Mouse (Mus musculus) layer of hippocampus, postnatal 25 days (tissue): ENCODE results near the gene Catsper4. TPM values are rescaled to one million over a fixed set of nuclear protein-coding genes. Genes with fewer than 3 reads are reported as not detected.

Source experiments
- DNase-seq, 2 experiments: peaks; one replicate each; pipeline ENCODE4 v3.0.0; 2022; ENCODE audit warnings: mixed read lengths in 2 of 2, low spot score in 1 of 2; ENCODE audit errors: extremely low spot score in 1 of 2
- total RNA-seq, 2 experiments: library from RNA; stranded (reverse); gene quantifications; 2 replicates each; pipeline ENCODE4 v1.2.3; 2021

Gene Catsper4
- total RNA-seq, 2 experiments from 2014 or later, result not detected

DNA sequence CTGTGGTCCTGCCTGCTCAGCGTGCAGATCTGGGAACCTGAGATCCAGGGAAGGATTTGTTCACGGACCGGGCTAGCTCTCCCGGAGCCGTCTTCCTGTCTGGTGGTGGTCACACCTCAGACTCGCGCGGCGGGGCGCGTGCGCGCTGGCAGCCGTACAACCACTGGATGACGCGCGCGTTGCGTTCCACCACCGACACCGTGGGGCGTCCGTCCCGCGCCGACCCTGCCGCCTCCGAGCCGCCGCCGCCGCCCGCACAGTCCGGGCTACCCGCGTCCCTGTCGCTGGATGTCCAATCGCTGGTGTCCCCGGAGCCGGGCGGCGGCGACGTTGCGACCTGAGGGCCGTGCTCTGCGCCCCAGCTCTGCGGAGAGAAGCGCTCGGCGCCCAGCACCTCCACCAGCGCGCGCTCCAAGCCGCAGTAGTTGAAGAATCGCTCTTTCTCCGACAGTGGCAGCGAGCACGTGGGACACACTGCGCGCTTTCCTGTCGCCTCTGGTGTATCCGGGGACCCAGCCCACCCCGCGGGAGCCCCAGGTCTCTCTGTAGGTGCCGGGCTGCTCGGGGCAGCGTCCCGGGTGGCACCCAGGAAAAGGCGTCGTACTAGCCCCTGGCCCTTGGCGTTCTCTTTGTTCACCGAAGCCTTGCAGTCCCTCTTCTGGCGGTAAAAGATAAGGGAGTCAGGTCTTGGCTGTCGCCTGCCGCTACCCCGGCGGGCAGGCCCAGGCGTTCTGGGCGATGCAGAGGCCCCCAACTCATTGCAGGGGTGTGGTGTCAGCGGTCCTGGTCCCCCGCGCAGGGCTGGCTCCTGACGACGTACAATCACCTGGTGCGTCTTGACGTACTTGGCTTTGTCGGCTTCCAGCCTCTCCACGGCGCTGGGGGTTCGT, 24.3 kb upstream of the Catsper4 start:
- DNase-seq, result peak in 1 of 2 experiments; percentile 24

DNA sequence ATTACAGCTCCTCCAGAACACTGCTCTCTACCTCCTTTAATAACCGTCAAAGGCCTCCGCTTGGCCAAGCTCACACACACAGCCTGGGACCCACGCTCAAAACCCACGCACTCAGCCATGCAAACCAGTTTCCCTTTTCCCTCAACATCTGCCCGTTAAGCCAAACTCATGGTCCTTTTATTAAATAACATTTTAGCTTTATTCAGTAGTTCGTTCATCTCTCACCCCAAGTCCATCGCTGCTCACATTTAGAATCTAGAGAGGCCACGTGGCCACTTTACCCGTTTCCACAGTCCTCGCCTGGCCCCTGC, 23.7 kb upstream of the Catsper4 start:
- no peak for DNase-seq

DNA sequence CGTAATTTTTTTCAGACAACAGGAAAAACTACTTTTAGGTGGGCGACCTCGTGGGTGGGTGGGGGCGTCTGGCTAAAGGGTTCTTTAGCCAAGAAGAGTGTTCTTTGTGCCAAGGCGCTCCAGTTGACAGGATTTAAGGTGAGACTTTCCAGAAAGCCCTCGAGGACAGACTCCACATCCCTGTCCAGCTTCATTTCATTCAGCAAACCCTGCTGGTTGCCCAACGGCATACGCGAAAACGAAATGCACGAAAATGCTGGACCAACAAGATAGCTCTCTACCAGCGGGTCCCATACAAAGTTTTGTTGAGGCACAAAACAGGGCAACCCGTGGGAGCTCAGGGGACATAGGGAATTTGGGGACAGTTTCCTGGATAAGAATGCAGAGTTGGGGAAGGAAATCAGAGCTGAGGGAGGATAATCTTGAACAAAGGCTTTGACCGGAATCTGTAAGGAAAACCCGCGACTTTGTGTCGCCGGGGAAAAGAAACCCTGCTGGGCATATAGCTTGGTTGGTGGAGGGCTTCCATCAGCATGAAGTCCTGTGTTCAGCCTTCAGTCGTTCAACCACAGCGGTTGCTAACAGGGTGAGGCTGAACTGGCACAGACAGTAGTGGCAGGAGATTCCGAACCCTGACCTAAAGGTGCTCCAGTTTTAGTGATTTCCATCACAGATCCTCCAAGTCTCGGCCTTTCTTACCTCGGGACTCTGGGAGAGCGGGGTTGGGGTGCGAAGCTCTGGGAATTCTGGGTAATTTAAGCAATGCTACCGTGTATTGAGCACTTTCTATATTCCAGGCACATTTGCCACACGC, 23.1 kb upstream of the Catsper4 start:
- DNase-seq, result no peak

DNA sequence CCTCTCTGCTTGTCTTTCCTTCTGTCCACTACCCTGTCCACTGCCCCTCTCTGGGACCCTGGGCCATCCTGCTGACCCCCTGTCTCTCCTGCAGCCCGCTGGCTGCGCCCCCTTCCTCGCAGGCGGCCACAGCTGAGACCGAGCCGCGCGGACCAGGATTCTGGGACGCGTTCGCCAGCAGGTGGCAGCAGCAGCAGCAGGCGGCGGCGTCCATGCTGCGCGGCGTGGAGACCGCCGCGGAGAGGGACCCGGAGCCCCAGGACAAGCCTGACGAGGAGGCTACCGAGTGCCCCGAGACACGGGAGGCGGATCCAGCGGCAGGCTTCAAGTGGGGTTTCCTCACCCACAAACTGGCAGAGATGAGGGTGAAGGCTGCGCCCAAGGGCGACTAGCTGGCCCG, 22.5 kb upstream of the Catsper4 start:
- DNase-seq, result peak; percentile 66 to 78

DNA sequence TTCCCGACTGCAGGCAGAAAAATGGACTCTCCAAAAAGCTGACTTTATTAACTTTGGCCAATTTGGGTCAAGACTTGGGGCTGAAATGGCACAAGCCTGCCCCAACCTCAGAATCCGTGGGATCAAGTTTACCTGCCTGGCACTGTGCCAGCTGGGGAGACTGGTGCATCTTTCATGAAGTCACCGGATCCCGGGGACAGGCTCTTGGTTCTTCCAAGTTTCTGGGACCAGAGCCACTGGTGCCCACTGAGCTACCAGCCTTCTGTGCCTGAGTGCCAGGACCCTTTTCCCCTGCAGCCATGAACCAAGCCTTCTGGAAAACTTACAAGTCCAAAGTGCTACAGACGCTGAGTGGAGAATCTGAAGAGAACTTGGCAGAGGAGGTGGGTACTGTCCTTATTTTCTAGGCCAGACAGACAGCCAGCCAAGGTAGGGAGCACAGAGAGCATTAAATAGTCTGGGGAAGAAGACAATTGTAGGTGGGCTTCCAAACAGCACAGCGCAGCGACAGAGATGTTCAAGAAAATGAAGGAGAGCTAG, 19.6 kb upstream of the Catsper4 start, which contains the start of gene Gm30191:
TSS of gene Gm30191 (plus strand) at position 217 of the 540 bp plus-strand sequence.
- DNase-seq, result no peak

DNA sequence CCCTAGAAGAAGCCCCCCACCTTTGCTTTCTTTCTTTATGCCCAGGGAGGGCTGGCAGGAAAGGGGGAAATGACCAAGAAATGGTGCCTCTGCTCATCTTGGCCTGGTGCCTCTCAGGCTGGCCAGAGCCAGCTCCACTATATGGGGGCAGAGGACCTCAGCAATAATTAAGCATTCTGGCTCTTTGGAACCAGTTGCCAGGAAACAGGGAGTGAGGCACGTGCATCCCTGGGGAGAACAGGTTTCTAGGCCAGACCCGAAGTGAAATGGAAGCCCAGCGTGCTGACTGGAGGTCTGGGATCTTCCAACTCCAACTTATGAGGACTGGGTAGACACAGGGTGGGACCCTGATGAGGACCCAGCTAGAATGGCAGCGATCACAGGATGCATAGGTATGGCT, 19.1 kb upstream of the Catsper4 start:
- DNase-seq, result no peak

DNA sequence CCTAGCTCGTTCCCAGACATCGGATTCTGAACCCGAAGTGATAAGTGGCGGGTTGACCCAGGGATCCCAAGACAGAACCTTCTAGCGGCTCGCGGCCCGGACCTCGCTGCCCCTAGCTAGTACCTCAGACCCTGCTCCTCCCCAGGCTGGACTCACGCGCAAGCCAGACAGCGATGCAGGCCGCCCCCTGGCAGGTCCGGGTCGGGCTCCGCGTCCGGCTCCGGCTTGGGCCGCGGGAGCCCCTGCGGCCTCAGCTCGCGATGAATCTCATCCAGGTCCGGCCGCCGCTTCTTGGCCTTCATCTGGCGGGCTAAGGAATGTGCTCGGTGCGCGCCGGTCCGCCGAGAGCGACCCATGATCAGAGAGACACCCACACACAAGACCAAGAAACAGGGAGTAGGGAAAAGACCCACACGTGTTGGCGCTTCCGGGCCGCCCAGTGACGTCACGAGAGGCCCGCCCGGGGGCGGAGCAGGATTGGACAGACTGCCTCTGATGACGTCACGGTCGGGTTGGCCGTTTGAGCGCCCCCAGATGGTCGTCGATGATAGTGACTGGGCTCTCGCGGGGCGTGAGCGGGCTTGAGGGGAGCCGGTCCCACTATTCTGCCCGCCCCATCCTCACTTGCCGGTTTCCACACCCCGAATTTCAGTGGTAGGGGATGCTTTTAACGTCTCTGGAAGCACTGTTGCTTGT, 18.1 kb upstream of the Catsper4 start, which contains the start of gene Zfp593:
TSS of gene Zfp593 (minus strand) at position 445 of the 696 bp plus-strand sequence.
- DNase-seq, result peak; percentile 96 to 97

DNA sequence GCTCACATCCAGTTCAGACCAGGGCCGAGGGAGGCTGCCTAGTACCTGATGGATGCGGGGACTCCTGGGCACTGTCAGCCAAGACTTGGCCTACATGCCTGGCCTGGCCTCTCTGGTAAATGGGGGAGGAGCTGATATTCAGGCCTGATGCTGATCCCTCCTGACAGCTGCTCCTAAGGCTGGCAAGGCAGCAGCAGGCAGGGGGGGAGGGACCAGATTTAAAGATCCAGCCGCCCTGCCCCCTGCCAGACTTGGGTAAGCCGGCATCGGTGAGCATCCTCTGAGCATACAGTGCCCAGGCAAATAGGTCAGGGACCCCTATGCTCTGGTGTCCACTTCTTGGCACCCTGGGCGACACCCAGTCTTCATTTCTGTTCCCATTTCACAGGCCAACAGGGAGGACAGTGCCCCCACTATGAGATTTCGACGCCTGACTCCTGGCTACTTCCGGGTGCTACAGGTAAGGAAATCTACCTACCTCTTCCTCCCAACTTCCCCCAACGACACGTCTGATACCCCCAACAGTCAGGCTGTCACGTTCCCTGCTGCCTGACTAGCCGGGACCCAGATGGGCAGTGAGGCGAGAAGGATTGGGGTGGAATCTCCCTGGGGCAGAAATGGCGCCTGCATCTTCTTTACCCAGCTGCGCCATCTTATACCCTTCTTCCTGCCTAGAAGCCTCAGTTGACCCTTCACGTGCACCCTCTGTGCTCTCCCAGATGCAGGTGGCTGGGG, 16.5 kb upstream of the Catsper4 start, which contains the start of gene E130218I03Rik:
TSS of gene E130218I03Rik (plus strand) at position 147 of the 735 bp plus-strand sequence.
- no peak for DNase-seq

DNA sequence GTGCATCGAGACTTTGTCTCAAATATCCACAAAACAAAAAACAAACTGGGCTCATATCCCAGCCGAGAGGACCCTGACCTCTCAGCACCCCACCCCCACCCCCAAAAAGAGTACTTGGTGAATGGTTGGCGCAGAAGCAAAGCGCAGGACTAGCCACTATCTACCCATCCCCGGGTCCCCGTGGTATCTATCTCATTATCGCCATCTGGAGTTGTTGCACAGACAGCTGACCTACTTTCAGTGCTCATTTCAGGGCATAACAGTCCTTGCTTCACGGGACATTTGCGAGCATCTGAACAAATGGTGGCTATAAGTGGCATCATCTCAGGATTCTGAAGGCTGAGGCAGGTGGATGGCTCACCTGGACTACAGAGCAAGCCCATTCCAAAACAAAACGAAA, 11.5 kb upstream of the Catsper4 start:
- DNase-seq, result no peak

DNA sequence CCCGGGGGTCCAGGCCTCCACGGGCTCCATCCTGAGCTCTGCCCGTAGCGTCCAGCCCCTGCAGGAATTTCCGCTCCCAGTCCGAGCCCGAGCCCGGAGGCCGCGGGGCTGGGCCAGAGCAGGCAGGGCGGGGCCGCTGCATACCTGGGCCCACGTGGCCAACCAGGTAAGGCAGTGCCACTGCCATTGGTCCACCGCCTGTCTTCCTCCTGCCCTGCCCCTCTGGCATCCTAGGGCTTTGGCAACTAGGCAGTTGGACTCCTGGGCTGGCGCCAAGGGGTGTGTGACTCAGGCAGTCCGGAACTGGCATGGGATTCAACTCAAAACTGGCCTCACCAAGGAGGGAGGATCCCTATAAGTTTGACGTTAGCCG, 11.1 kb upstream of the Catsper4 start, which contains the start of gene Cnksr1:
TSS of gene Cnksr1 (minus strand) at position 121 of the 373 bp plus-strand sequence.
- DNase-seq, result no peak

DNA sequence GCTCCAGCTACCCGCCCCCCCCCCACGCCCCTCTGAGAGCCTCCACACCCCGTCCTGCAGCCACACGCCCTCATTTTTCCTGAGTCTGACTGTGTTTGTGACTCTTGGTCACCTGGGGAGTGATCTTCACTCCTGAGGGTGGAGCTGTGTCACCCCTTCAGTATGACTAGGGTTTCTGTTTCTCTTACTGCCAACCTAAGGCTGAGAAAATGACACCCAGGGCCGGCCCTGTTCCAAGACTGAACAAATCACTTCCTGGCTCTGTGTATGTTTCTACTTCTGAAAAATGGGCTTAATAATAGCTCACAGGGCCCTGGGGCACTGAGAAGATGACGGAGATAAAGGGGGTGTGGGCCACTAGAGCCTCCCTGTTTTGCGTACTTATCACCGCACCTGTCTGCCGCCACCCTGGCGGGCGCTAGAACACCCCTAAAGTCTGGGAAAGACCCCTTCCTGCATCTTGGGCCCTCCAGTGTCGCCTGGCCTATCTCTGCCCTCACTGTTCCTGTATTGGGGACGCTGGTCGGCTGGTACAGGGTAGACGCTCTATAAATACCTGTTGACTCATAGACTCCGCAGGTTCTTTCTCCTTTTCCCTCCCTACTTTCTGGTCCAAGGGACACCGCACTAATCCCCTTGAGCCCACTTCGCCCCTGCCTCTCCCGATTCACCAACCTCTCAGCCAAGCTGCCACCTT, 10.5 kb upstream of the Catsper4 start:
- no peak for DNase-seq

DNA sequence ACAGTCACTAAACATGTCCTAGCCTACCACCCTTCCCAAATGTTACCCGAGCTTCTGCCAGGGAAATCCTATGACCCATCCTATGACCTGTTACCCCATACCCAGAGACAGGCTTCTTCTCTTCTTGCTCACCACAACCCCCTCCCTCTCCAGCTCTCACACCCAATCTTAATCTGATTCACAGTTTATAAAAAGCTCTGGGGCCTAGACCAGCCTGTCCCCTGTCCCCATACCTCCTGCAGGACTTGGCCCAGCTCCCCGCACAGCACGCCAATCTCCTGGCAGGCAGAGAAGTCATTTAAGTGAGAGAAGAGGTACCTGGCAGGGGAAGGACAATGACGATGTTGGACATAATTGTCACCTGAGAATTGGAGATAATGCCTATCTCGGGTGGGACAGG, 7.7 kb upstream of the Catsper4 start:
- no peak for DNase-seq

DNA sequence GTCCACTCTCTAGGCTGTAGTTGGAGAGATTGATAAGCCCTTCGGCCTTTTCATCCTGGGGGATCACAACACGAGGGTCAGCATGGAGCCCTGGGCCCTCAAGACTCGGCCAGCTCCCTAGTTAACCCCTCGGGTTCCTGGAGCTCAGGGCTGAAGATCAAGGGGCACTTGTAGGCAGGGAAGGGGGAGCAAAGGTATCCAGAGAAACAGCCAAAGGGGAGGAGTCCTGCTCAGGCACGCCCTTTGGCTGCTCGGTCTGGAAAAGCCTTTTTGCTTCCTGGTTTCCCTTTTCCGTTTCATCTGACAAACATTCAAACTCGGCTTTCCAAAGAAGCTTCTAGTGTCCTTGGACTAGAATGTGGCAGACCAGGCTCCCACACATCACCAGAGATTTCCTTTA, 3.2 kb upstream of the Catsper4 start:
- DNase-seq, result no peak

DNA sequence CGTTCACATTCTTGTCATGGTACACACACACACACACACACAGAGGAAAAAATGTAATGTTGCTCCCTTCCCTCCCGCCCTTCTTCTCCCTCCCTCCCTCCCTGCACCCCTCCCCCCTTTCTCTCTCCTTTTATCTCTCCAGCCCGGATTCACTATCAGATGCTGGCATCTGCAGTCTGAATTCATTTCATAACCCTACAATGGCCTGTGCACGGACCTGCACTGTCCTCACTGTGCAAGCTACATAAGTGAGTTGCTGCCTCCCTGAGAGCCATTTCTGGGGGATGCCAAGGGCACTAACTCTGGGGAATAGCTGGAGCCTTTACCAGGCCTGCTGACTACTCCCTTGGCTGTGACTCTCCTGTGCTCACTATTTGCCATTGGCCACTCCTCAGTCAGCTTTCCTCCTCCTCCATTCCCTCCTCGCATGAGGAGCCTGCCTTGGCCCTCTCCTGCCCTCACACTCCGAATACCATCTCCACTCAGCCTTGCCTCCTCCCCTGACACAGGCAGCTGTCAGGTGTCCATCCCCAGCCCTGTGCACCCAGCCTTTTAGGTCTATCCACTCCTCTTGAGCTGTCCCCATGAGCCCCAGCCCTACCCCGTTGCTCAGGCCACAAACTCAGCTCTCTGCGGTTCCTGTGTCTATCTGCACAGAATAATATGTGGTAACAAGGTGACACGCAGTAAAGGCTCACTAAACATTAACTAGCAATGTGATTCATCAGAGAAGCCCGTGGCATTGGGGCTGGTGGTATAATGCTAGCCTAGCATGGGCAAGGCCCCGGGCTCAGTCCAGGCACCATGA, 4.2 kb downstream of the Catsper4 start:
- DNase-seq, result no peak

DNA sequence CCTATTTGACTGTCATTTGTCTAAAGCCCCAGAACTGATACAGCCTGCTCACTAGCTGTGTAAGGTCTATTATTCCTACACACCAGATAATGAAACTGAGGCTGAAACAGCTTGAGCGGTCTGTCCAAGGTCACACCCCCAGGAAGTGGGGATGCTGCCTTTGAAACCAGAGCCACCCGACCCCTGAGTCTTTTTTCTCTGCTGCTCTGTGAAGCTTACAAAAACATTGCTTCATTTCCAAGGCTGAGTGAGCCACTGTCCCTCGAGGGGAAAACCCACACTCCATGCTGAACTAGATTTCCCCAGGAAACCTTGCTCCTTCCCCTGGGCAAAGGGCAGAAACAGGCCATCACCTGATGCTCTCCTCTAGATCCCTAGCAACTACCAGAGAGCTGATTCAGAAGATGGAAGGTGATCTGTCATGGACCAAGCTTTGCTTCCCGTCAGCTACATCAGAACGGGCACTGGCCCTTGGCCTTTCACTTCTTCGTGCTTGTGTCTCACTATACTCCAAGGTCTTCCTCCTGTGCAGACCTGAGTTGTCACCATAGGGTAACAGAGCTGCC, 20.6 kb downstream of the Catsper4 start:
- DNase-seq, result no peak

DNA sequence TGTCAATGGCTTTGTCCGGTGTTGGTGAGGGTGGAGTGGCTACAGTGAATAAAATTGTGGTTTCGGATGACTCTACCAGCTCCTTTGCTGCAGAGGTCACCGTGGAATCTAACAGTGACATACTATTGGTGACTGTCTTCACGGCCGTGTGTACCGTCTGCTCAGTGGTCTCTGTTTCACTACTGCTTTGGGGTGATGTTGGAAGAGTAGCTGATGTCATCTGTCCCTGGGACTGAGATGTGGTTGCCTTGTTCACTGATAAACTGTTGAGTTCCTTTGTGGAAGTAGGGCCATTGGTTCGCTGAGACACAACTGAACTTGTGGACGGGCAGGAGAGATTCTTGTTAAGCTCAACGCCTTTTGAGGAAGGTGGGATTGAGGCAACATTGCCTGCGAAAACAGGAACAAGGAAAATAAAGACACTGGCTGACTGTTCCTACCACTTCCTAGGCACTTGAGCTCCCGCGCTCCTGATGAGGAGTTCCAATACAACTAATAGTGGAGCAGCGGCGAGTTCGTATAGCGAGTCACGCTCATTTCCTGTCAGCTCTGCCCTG, 23.8 kb downstream of the Catsper4 start:
- no peak for DNase-seq

DNA sequence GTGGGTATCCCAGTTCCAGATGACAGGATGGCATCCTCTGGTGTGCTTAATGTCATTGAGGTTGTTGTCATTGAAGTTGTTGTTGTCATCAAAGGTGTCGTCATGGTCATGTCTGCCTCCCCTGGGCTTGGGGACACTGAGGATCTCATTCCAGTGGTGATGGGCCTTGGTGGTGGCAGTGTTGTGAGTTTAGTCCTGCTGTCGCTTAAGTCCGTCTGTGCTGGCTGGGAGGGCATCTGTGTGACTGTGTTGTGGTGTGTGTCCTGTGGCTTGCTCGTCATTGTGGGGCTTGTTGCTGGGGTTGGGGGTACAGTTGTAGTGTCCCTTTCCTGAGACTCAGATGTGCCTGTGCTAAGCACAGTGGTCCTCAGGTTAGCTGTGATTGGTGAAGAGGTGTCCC, 24.3 kb downstream of the Catsper4 start, which contains the start of gene Gm7534:
TSS of gene Gm7534 (minus strand) at position 101 of the 400 bp plus-strand sequence.
- no peak for DNase-seq

DNA sequence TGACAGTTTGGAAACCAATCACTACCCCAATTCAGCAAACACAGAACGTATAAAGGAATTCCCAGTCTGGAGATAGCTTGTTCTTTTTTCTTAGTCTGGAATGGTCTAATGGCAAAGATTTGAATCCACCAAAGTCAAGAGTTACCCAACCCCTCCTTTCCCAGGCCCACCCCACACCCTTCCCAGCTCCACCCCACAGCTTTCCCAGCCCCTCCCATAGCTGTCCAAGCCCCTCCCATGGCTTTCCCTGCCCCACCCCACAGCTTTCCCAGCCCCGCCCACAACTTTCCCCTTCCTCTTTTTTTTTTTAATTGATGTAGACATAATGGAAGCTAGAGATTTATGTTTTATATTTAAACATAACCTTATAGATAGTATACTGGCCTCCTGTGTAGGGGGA, 27.8 kb downstream of the Catsper4 start:
- DNase-seq, result no peak
